Mouse (Mus musculus): ENCODE results near the gene Tmem108. TPM values are rescaled to one million over a fixed set of nuclear protein-coding genes. Genes with fewer than 3 reads are reported as not detected.

Gene Tmem108
- total and polyA plus RNA-seq, 2 experiments from 2014 or later: 24.8 to 25.2 TPM

DNA sequence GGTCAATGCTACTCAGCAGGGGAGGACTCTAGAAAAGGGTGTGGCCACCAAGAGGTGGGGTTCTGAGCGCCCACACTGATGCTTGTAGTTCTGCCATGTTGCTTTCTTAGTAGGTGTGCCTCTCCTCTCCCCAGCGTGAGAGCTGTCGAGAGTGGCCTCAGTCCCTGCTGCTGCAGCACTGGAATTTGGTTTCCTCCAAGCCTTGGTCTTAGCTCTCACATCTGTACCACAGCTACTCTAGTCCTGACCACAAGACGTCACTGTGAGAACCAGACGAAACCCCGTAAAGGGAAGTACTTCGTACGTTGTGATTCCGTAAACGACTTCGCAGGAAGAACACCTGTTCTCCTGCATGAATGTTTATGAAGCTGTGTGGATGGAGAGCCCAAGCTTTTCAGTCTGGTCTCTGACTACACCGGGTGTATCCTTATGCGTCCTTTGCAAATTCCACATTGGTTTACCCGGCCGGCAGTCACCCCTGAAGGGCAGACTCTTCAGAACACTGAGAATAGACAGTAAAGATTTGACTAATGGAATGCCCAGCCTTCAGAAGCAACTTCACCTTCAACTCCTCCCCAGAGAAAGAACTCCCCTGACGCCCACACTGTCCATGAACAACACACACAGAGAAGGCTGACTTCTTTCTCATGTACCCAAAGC is 53.0 kb downstream of the Tmem108 start:
- Histone ChIP-seq H3K36me3 (ENCODE audit: insufficient read depth, low read length) (no peaks in the 10 kb centered on the region), H3K27me3 (ENCODE audit: insufficient read depth, low read length) (no peaks in the 10 kb centered on the region)
- WGBS: 82% methylated on average over 16 of the region's 16 CpGs

DNA sequence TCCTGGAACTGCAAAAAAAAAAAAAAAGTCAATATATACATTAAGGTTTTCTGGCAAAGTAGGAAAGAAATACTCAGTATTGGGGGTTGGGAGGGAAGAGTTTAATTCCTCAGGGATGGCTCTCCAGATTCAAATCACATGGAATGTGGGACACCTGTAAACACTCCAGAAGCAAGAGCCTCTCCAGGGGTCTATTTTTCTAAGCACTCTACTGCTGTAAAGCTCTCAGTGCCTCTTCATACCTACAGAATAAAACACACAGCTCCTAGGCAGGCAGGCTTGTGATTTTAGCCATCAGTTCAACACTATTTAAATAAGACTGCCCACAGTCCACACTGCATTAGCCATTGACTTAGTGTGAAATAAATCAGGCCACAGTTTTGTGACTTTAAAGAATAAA is 53.8 kb downstream of the Tmem108 start:
- Histone ChIP-seq H3K27ac (ENCODE audit: low read depth, low read length) (no peak overlapping the region), H3K9me3 (ENCODE audit: low read length) (no peaks in the 10 kb centered on the region), H3K9ac (replicated peaks; ENCODE audit: low read length, poor library complexity, severe bottlenecking) (no peak overlapping the region), H3K4me3 (ENCODE audit: low read depth, low read length) (no peak overlapping the region), H3K27me3 (ENCODE audit: insufficient read depth, low read length) (no peaks in the 10 kb centered on the region), H3K36me3 (ENCODE audit: insufficient read depth, low read length) (no peaks in the 10 kb centered on the region), H3K4me2 (ENCODE audit: low read depth, low read length, poor library complexity, severe bottlenecking) (no peak overlapping the region), H3K4me1 (ENCODE audit: insufficient read depth, low read length) (no peaks in the 10 kb centered on the region)
- ATAC-seq (ENCODE audit: low FRiP score): no peak
- no peak for TF ChIP-seq CTCF (IDR thresholded peaks at IDR 0.05)
- no peak for DNase-seq (ENCODE audit: low spot score)

More for the DNA sequence above, 53.0 kb downstream of the Tmem108 start:
- Histone ChIP-seq H3K9me3 (ENCODE audit: low read length) (no peaks in the 10 kb centered on the region), H3K4me1 (ENCODE audit: insufficient read depth, low read length) (no peaks in the 10 kb centered on the region), H3K4me2 (ENCODE audit: low read depth, low read length, poor library complexity, severe bottlenecking) (no peak overlapping the region), H3K4me3 (ENCODE audit: low read depth, low read length) (no peak overlapping the region), H3K27ac (ENCODE audit: low read depth, low read length) (no peak overlapping the region), H3K9ac (replicated peaks; ENCODE audit: low read length, poor library complexity, severe bottlenecking) (no peak overlapping the region)
- no peak for ATAC-seq (ENCODE audit: low FRiP score)
- TF ChIP-seq CTCF (IDR thresholded peaks at IDR 0.05): no peak
- DNase-seq (ENCODE audit: low spot score): no peak

- H3K9ac ChIP-seq (replicated peaks; ENCODE audit: low read length, poor library complexity, severe bottlenecking): no peak overlapping the region
- WGBS: 83% methylated on average over 8 of the region's 8 CpGs
Measured at GRCm38 (mm10) chr9:103707000-103707790, 54.4 kb downstream of the Tmem108 start.

GRCm38 (mm10) chr9:103705717-103706116 is 55.9 kb downstream of the Tmem108 start:
- no peak for TF ChIP-seq CTCF (IDR thresholded peaks at IDR 0.05)

More at GRCm38 (mm10) chr9:103707000-103707790, 54.4 kb downstream of the Tmem108 start:
- H3K4me2 ChIP-seq (ENCODE audit: low read depth, low read length, poor library complexity, severe bottlenecking): no peak overlapping the region
- no peak for ATAC-seq (ENCODE audit: low FRiP score)
- H3K27ac ChIP-seq (ENCODE audit: low read depth, low read length): no peak overlapping the region
- H3K4me1 ChIP-seq (ENCODE audit: insufficient read depth, low read length): no peaks in the 10 kb centered on the region
- H3K9me3 ChIP-seq (ENCODE audit: low read length): no peaks in the 10 kb centered on the region
- no peaks in the 10 kb centered on the region for H3K36me3 ChIP-seq (ENCODE audit: insufficient read depth, low read length)
- no peak overlapping the region for H3K4me3 ChIP-seq (ENCODE audit: low read depth, low read length)
- no peaks in the 10 kb centered on the region for H3K27me3 ChIP-seq (ENCODE audit: insufficient read depth, low read length)
- no peak for TF ChIP-seq CTCF (IDR thresholded peaks at IDR 0.05)
- no peak for DNase-seq (ENCODE audit: low spot score)

DNA sequence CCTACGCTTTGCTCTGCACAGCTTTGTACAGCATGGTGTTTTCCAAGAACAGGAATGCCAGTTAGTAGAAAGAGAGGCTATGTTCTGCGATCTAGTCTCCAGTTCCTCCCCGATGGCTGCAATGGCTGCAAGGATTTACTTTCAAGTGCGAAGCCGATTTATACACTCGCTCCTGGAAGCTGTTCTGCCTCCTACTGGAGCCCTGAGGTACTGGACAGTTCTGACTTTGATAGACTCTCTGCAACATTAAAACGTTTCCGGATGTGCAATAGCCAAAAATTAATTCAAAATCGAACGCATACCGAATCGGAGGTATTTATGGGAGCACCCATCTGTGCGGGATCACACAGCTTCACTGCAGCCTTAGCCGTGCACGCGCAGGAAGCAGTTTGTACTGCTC is 58.6 kb downstream of the Tmem108 start:
- Histone ChIP-seq H3K4me1 (ENCODE audit: insufficient read depth, low read length) (no peaks in the 10 kb centered on the region), H3K36me3 (ENCODE audit: insufficient read depth, low read length) (no peaks in the 10 kb centered on the region), H3K4me2 (ENCODE audit: low read depth, low read length, poor library complexity, severe bottlenecking) (no peak overlapping the region), H3K9me3 (ENCODE audit: low read length) (no peaks in the 10 kb centered on the region), H3K9ac (replicated peaks; ENCODE audit: low read length, poor library complexity, severe bottlenecking) (no peak overlapping the region), H3K27me3 (ENCODE audit: insufficient read depth, low read length) (no peaks in the 10 kb centered on the region), H3K4me3 (ENCODE audit: low read depth, low read length) (no peak overlapping the region), H3K27ac (ENCODE audit: low read depth, low read length) (no peak overlapping the region)
- DNase-seq (ENCODE audit: low spot score): no peak
- ATAC-seq (ENCODE audit: low FRiP score): no peak
- peak; percentile 27 for TF ChIP-seq CTCF (IDR thresholded peaks at IDR 0.05)
- 86% methylated on average over 16 of the region's 16 CpGs for WGBS

More at GRCm38 (mm10) chr9:103705717-103706116, 55.9 kb downstream of the Tmem108 start:
- H3K4me3 ChIP-seq (ENCODE audit: low read depth, low read length): no peak overlapping the region
- no peaks in the 10 kb centered on the region for H3K4me1 ChIP-seq (ENCODE audit: insufficient read depth, low read length)
- H3K4me2 ChIP-seq (ENCODE audit: low read depth, low read length, poor library complexity, severe bottlenecking): no peak overlapping the region
- H3K36me3 ChIP-seq (ENCODE audit: insufficient read depth, low read length): no peaks in the 10 kb centered on the region
- 97% methylated on average over 4 of the region's 4 CpGs for WGBS
- no peaks in the 10 kb centered on the region for H3K9me3 ChIP-seq (ENCODE audit: low read length)
- no peak for ATAC-seq (ENCODE audit: low FRiP score)
- DNase-seq (ENCODE audit: low spot score): no peak
- no peaks in the 10 kb centered on the region for H3K27me3 ChIP-seq (ENCODE audit: insufficient read depth, low read length)
- H3K27ac ChIP-seq (ENCODE audit: low read depth, low read length): no peak overlapping the region
- no peak overlapping the region for H3K9ac ChIP-seq (replicated peaks; ENCODE audit: low read length, poor library complexity, severe bottlenecking)

DNA sequence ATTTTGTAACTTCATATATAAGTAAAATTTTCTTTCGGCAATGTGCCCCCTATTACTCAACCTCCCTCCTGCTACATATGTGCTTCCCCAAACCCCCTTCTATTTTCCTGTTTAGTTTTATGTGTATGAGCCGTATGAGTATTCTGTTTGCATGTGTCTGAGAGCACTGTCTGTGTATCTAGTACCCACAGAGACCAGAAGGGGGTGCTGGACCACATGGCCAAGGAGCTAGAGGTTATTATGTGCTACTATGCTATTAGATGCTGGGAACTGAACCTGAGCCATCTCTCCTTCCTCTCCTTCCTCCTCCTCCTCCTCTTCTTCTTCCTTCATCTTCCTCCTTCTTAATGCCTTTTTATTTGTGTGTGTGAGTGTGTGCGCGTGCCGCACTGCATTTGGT is 59.2 kb downstream of the Tmem108 start:
- Histone ChIP-seq H3K4me1 (ENCODE audit: insufficient read depth, low read length) (no peaks in the 10 kb centered on the region), H3K27ac (ENCODE audit: low read depth, low read length) (no peak overlapping the region), H3K4me2 (ENCODE audit: low read depth, low read length, poor library complexity, severe bottlenecking) (no peak overlapping the region), H3K27me3 (ENCODE audit: insufficient read depth, low read length) (no peaks in the 10 kb centered on the region), H3K9me3 (ENCODE audit: low read length) (no peaks in the 10 kb centered on the region), H3K9ac (replicated peaks; ENCODE audit: low read length, poor library complexity, severe bottlenecking) (no peak overlapping the region), H3K4me3 (ENCODE audit: low read depth, low read length) (no peak overlapping the region), H3K36me3 (ENCODE audit: insufficient read depth, low read length) (no peaks in the 10 kb centered on the region)
- WGBS: 94% methylated on average over 5 of the region's 5 CpGs
- DNase-seq (ENCODE audit: low spot score) (no peak), ATAC-seq (ENCODE audit: low FRiP score) (no peak)
- peak; percentile 52 for TF ChIP-seq CTCF (IDR thresholded peaks at IDR 0.05)

Measured in midbrain, postnatal 0 days (tissue).